Mouse (Mus musculus): ENCODE data around the gene AI413582. TPM values are rescaled to one million over a fixed set of nuclear protein-coding genes. Genes with fewer than 3 reads are reported as not detected.
A peak's percentile ranks its signal among the peaks of the same experiment; 100 is the strongest.

The AI413582 gene
- polyA plus RNA-seq, 1 experiment from 2014 or later: 18.5 TPM

GRCm38 (mm10) chr17:27552215-27553201 is 13.0 kb downstream of the AI413582 start:
- H3K9me3 ChIP-seq (ENCODE audit: control insufficient read depth, low read length): no peaks in the 10 kb centered on the region
- no peak for ATAC-seq (ENCODE audit: insufficient number of reproducible peaks, insufficient read depth, low FRiP score, low read depth)
- no peak overlapping the region for H3K4me2 ChIP-seq (ENCODE audit: low read length)
- H3K9ac ChIP-seq (ENCODE audit: low read length): no peak overlapping the region
- no peaks in the 10 kb centered on the region for H3K27me3 ChIP-seq (ENCODE audit: control insufficient read depth, insufficient read depth, low read length)
- no peak overlapping the region for H3K4me3 ChIP-seq (ENCODE audit: control insufficient read depth in 1 of 2, insufficient read depth in 1 of 2, low read depth in 1 of 2, low read length in 2 of 2)
- no peak overlapping the region for H3K27ac ChIP-seq (replicated peaks in 1 of 2; ENCODE audit: control insufficient read depth in 1 of 2, insufficient read depth in 1 of 2, low read depth in 2 of 2, low read length in 2 of 2)
- WGBS: 78% methylated on average over 23 of the region's 23 CpGs
- H3K36me3 ChIP-seq (ENCODE audit: control insufficient read depth, insufficient read depth, low read length): no peaks in the 10 kb centered on the region
- H3K4me1 ChIP-seq (ENCODE audit: control insufficient read depth in 2 of 2, insufficient read depth in 2 of 2, low read length in 2 of 2): peaks cover 19 to 23% of the 10 kb centered on the region in 2 experiments

GRCm38 (mm10) chr17:27551393-27551940 is 14.1 kb downstream of the AI413582 start:
- 60% methylated on average over 10 of the region's 10 CpGs for WGBS
- Histone ChIP-seq H3K9me3 (ENCODE audit: control insufficient read depth, low read length) (no peaks in the 10 kb centered on the region), H3K27me3 (ENCODE audit: control insufficient read depth, insufficient read depth, low read length) (no peaks in the 10 kb centered on the region), H3K4me2 (ENCODE audit: low read length) (no peak overlapping the region), H3K9ac (ENCODE audit: low read length) (no peak overlapping the region), H3K4me1 (ENCODE audit: control insufficient read depth in 2 of 2, insufficient read depth in 2 of 2, low read length in 2 of 2) (peaks cover 18 to 28% of the 10 kb centered on the region in 2 experiments), H3K27ac (replicated peaks in 1 of 2; ENCODE audit: control insufficient read depth in 1 of 2, insufficient read depth in 1 of 2, low read depth in 2 of 2, low read length in 2 of 2) (no peak overlapping the region), H3K36me3 (ENCODE audit: control insufficient read depth, insufficient read depth, low read length) (no peaks in the 10 kb centered on the region), H3K4me3 (ENCODE audit: control insufficient read depth in 1 of 2, insufficient read depth in 1 of 2, low read depth in 1 of 2, low read length in 2 of 2) (no peak overlapping the region)
- ATAC-seq (ENCODE audit: insufficient number of reproducible peaks, insufficient read depth, low FRiP score, low read depth): no peak

GRCm38 (mm10) chr17:27549234-27549633 is 16.3 kb downstream of the AI413582 start:
- H3K4me3 ChIP-seq (ENCODE audit: control insufficient read depth in 1 of 2, insufficient read depth in 1 of 2, low read depth in 1 of 2, low read length in 2 of 2): no peak overlapping the region
- ATAC-seq (ENCODE audit: insufficient number of reproducible peaks, insufficient read depth, low FRiP score, low read depth): no peak
- H3K4me1 ChIP-seq (ENCODE audit: control insufficient read depth in 2 of 2, insufficient read depth in 2 of 2, low read length in 2 of 2): peaks cover 6 to 13% of the 10 kb centered on the region in 2 experiments
- WGBS: 62% methylated on average over 8 of the region's 8 CpGs
- no peaks in the 10 kb centered on the region for H3K27me3 ChIP-seq (ENCODE audit: control insufficient read depth, insufficient read depth, low read length)
- no peaks in the 10 kb centered on the region for H3K36me3 ChIP-seq (ENCODE audit: control insufficient read depth, insufficient read depth, low read length)
- H3K9ac ChIP-seq (ENCODE audit: low read length): peak overlapping the region; percentile 25; the same call in 1 of the 2 replicates
- no peak overlapping the region for H3K4me2 ChIP-seq (ENCODE audit: low read length)
- H3K27ac ChIP-seq (replicated peaks in 1 of 2; ENCODE audit: control insufficient read depth in 1 of 2, insufficient read depth in 1 of 2, low read depth in 2 of 2, low read length in 2 of 2): no peak overlapping the region
- no peaks in the 10 kb centered on the region for H3K9me3 ChIP-seq (ENCODE audit: control insufficient read depth, low read length)

- WGBS: 61% methylated on average over 9 of the region's 9 CpGs
- peak; percentile 37; the same call in 1 of the 2 replicates for ATAC-seq (ENCODE audit: insufficient number of reproducible peaks, insufficient read depth, low FRiP score, low read depth)
- no peak overlapping the region; the same call in 1 of the 2 replicates for H3K9ac ChIP-seq (ENCODE audit: low read length)
- no peak overlapping the region for H3K27ac ChIP-seq (replicated peaks in 1 of 2; ENCODE audit: control insufficient read depth in 1 of 2, insufficient read depth in 1 of 2, low read depth in 2 of 2, low read length in 2 of 2)
- H3K4me1 ChIP-seq (ENCODE audit: control insufficient read depth in 2 of 2, insufficient read depth in 2 of 2, low read length in 2 of 2): peaks cover 6 to 11% of the 10 kb centered on the region in 2 experiments; a peak in 3 of 4 replicates
- H3K27me3 ChIP-seq (ENCODE audit: control insufficient read depth, insufficient read depth, low read length): no peaks in the 10 kb centered on the region
- H3K9me3 ChIP-seq (ENCODE audit: control insufficient read depth, low read length): no peaks in the 10 kb centered on the region
- no peaks in the 10 kb centered on the region for H3K36me3 ChIP-seq (ENCODE audit: control insufficient read depth, insufficient read depth, low read length)
- no peak overlapping the region for H3K4me2 ChIP-seq (ENCODE audit: low read length)
- H3K4me3 ChIP-seq (ENCODE audit: control insufficient read depth in 1 of 2, insufficient read depth in 1 of 2, low read depth in 1 of 2, low read length in 2 of 2): no peak overlapping the region
These were observed 18.2 kb downstream of the AI413582 start for GRCm38 (mm10) chr17:27547253-27547868.

GRCm38 (mm10) chr17:27546574-27547085 is 18.9 kb downstream of the AI413582 start:
- H3K9ac ChIP-seq (ENCODE audit: low read length): no peak overlapping the region
- ATAC-seq (ENCODE audit: insufficient number of reproducible peaks, insufficient read depth, low FRiP score, low read depth): no peak

DNA sequence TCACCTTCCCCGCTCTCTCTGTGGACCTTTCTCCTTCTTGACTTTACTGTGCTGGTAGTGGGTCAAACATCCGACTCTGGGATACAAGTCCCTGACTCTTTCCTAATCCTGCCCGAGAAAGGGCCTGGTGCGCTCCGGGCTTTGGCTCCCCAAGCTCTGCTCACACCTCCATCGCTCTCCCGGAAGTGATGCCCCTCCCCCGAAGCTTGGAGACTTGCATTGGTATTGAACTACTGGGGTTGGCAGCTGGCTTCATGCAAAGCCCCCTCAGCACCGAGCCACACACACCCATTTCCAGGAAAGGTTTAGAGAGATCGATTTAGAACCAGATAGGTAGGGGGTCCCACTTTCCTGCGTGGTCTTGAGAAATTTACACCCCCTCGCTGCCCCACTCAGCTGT is 19.6 kb downstream of the AI413582 start:
- H3K9ac ChIP-seq (ENCODE audit: low read length): no peak overlapping the region
- H3K27me3 ChIP-seq (ENCODE audit: control insufficient read depth, insufficient read depth, low read length): no peaks in the 10 kb centered on the region
- H3K36me3 ChIP-seq (ENCODE audit: control insufficient read depth, insufficient read depth, low read length): no peaks in the 10 kb centered on the region
- 44% methylated on average over 12 of the region's 12 CpGs for WGBS
- H3K4me1 ChIP-seq (ENCODE audit: control insufficient read depth in 2 of 2, insufficient read depth in 2 of 2, low read length in 2 of 2): peaks cover 6 to 11% of the 10 kb centered on the region in 2 experiments; a peak in 3 of 4 replicates
- no peak overlapping the region for H3K27ac ChIP-seq (replicated peaks in 1 of 2; ENCODE audit: control insufficient read depth in 1 of 2, insufficient read depth in 1 of 2, low read depth in 2 of 2, low read length in 2 of 2)
- no peak for ATAC-seq (ENCODE audit: insufficient number of reproducible peaks, insufficient read depth, low FRiP score, low read depth)
- no peaks in the 10 kb centered on the region for H3K9me3 ChIP-seq (ENCODE audit: control insufficient read depth, low read length)
- H3K4me3 ChIP-seq (ENCODE audit: control insufficient read depth in 1 of 2, insufficient read depth in 1 of 2, low read depth in 1 of 2, low read length in 2 of 2): no peak overlapping the region
- no peak overlapping the region for H3K4me2 ChIP-seq (ENCODE audit: low read length)

More at GRCm38 (mm10) chr17:27546574-27547085, 18.9 kb downstream of the AI413582 start:
- Histone ChIP-seq H3K9me3 (ENCODE audit: control insufficient read depth, low read length) (no peaks in the 10 kb centered on the region), H3K36me3 (ENCODE audit: control insufficient read depth, insufficient read depth, low read length) (no peaks in the 10 kb centered on the region), H3K4me2 (ENCODE audit: low read length) (no peak overlapping the region), H3K27ac (replicated peaks in 1 of 2; ENCODE audit: control insufficient read depth in 1 of 2, insufficient read depth in 1 of 2, low read depth in 2 of 2, low read length in 2 of 2) (no peak overlapping the region), H3K4me3 (ENCODE audit: control insufficient read depth in 1 of 2, insufficient read depth in 1 of 2, low read depth in 1 of 2, low read length in 2 of 2) (no peak overlapping the region), H3K4me1 (ENCODE audit: control insufficient read depth in 2 of 2, insufficient read depth in 2 of 2, low read length in 2 of 2) (peaks cover 6 to 11% of the 10 kb centered on the region in 2 experiments; a peak in 3 of 4 replicates), H3K27me3 (ENCODE audit: control insufficient read depth, insufficient read depth, low read length) (no peaks in the 10 kb centered on the region)
- 61% methylated on average over 7 of the region's 7 CpGs for WGBS

- no peak overlapping the region for H3K4me3 ChIP-seq (ENCODE audit: control insufficient read depth in 1 of 2, insufficient read depth in 1 of 2, low read depth in 1 of 2, low read length in 2 of 2)
- no peaks in the 10 kb centered on the region for H3K9me3 ChIP-seq (ENCODE audit: control insufficient read depth, low read length)
- no peaks in the 10 kb centered on the region for H3K27me3 ChIP-seq (ENCODE audit: control insufficient read depth, insufficient read depth, low read length)
- 76% methylated on average over 11 of the region's 11 CpGs for WGBS
- H3K4me1 ChIP-seq (ENCODE audit: control insufficient read depth in 2 of 2, insufficient read depth in 2 of 2, low read length in 2 of 2): peaks cover 6 to 11% of the 10 kb centered on the region in 2 experiments; a peak in 3 of 4 replicates
- no peak for ATAC-seq (ENCODE audit: insufficient number of reproducible peaks, insufficient read depth, low FRiP score, low read depth)
- no peaks in the 10 kb centered on the region for H3K36me3 ChIP-seq (ENCODE audit: control insufficient read depth, insufficient read depth, low read length)
- H3K27ac ChIP-seq (replicated peaks in 1 of 2; ENCODE audit: control insufficient read depth in 1 of 2, insufficient read depth in 1 of 2, low read depth in 2 of 2, low read length in 2 of 2): no peak overlapping the region
- H3K4me2 ChIP-seq (ENCODE audit: low read length): no peak overlapping the region
- no peak overlapping the region for H3K9ac ChIP-seq (ENCODE audit: low read length)
These were observed 21.0 kb downstream of the AI413582 start for GRCm38 (mm10) chr17:27544551-27544950.
